Mouse (Mus musculus): ENCODE results near the gene Slc19a3. TPM values are rescaled to one million over a fixed set of nuclear protein-coding genes. Genes with fewer than 3 reads are reported as not detected.

Slc19a3 gene
- not detected for total RNA-seq (2023)

GRCm38 (mm10) chr1:83038109-83038672 lies at the start of gene Slc19a3:
TSS of gene Slc19a3 (minus strand) at chr1:83038448.

DNA sequence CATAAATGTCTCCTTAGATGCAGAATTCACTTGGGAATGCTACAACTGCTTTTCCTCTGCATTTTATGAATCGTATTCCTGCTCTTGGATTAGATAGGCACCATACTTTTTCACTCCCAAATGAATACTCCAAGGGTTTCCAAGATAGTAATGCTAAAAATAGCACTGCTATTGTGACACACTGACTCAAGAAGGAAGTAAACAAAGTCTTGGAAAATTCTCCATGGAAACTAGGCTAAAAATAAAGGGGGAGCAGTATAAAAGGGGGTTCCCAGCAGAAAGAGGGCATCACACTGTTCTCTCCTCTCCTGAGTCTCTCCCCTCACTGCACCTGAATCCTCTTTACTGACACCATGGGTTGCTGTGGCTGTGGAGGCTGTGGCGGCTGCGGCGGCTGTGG lies 22.4 kb upstream of the Slc19a3 start, which contains the start of gene Krtap28-13:
Krtap28-13 (plus strand) TSS at position 288 of the 400 bp plus-strand sequence.

DNA sequence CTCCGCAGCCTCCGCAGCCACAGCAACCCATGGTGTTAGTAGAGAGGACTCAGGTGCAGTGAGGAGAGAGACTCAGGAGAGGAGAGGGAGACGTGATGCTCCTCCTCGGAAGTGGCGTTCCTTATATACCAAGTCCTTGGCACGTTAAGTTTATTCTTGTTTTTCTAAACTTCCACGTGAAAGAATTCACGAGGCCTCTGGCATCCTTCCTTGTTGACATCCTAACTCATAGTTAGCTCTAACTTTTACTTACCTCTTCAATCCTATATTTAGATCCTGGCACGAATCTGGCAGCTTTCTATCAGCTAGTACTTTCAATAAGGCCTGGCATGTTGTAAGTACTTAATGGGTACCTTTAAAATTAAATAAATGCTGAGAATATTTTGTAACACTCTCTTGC lies 21.0 kb upstream of the Slc19a3 start, which contains the start of gene A030005K14Rik:
A030005K14Rik (minus strand) TSS at position 101 of the 400 bp plus-strand sequence.

DNA sequence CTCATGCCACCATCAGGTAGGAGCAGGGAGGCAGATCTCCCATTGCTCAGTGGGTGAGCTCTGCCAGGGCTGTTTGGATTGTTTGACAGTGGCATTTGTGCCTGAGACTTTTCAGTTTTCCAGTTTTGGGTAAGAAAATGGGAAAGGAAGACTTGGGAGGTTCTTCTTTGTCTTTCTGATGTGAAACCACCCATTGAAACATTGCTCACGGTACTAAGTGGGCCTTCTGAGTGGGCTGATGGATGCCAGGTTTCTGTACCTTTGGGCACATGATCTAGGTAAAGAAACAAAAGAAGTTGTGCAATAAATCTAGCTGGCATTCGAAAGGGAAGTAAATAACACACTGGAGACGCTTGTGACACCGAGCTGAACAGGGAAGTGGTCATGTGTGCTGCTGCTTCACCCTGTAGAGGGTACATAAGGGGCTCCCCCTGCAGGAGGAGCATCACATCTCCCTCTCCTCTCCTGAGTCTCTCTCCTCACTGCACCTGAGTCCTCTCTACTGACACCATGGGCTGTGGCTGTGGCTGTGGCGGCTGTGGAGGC lies 6.7 kb upstream of the Slc19a3 start, which contains the start of gene Gm47969:
Gm47969 (plus strand) TSS at position 51 of the 546 bp plus-strand sequence.

DNA sequence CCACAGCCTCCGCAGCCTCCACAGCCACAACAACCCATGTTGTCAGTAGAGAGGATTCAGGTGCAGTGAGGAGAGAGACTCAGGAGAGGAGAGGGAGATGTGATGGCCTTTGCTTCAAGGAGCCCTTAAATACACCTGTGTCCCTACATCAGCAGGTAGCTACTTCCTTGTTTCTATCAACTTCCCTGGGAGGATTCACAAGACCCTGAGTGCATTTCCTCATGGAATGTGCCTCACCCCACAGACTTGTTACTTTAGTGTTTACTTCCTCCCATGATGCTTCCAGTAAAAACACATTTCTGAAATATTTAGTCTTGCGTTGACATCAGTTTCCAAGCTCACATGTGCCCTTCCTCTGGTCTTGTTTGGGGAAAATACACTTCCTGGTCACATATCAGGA lies 4.1 kb upstream of the Slc19a3 start, which contains the start of gene Krtap28-10:
Krtap28-10 (minus strand) TSS at position 101 of the 400 bp plus-strand sequence.

GRCm38 (mm10) chr1:83000306-83000705 lies 37.9 kb downstream of the Slc19a3 start, which contains the start of gene Gm47959:
TSS of gene Gm47959 (plus strand) at chr1:83000548.

Other genes starting within 250 kb of the Slc19a3 start
- gene Agfg1, start 199.0 kb downstream of the Slc19a3 start, total RNA-seq (2023) = 80.4 TPM
- gene A030005L19Rik, start 125.1 kb downstream of the Slc19a3 start, total RNA-seq (2023) = 2.7 TPM
- gene A030014E15Rik, start 113.5 kb downstream of the Slc19a3 start, total RNA-seq (2023) = not detected
- not detected for gene Gm6217, start 107.0 kb downstream of the Slc19a3 start, total RNA-seq (2023)
- not detected for gene A030003K21Rik, start 95.1 kb downstream of the Slc19a3 start, total RNA-seq (2023)
- not detected for gene Gm7544, start 82.4 kb downstream of the Slc19a3 start, total RNA-seq (2023)
- not detected for gene Gm47955, start 78.2 kb downstream of the Slc19a3 start, total RNA-seq (2023)
- not detected for gene Gm47959, start 37.9 kb downstream of the Slc19a3 start, total RNA-seq (2023)
- not detected for gene Krtap28-10, start 4.0 kb upstream of the Slc19a3 start, total RNA-seq (2023)
- gene Gm47969, start 6.5 kb upstream of the Slc19a3 start, total RNA-seq (2023) = not detected
- gene A030005K14Rik, start 20.9 kb upstream of the Slc19a3 start, total RNA-seq (2023) = not detected
- gene Krtap28-13, start 22.5 kb upstream of the Slc19a3 start, total RNA-seq (2023) = not detected
- not detected for gene Ccl20, start 78.3 kb upstream of the Slc19a3 start, total RNA-seq (2023)
- not detected for gene Daw1, start 121.3 kb upstream of the Slc19a3 start, total RNA-seq (2023)

Data from CD8-positive naive resting alpha-beta T cell, adult 57 days (primary cell).